Mouse (Mus musculus) v-Abl transformed pro-B cells (cell line): Measurements from ENCODE around the gene Creb5.

ENCODE experiments used
- in situ Hi-C, 2 experiments: fragments of 400-800 bp; cut with MboI; formaldehyde crosslinking; loops; one replicate each; pipeline ENCODE4 v1.15.1; 2025; ENCODE audit not compliant: unreplicated experiment in 2 of 2

Gene Creb5

DNA sequence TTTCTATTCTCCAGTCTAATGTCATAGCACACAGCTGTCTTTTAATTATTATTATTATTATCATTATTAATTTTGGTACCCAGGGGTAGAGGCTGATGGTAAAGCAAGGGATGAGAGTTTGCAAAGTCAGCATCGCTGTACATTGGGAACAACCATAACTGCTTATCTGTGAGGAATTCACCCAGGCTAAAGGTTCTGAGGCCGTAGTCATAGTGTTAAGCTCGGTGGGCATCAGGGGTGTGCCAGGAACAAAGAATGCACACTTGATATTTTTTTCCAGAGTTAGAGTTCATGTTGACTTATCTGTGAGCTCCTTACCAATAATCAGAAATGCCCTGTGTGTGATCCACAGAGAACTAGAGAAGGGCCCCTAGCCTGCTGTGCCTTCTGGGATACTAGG lies 288.8 kb downstream of the Creb5 start:
- in situ Hi-C loops: loop anchor here in 1 of 2 experiments (25.0 kb wide), 3 partner anchors 989 to 1461 kb away; partner anchors contain the start of genes Gars and Znrf2

DNA sequence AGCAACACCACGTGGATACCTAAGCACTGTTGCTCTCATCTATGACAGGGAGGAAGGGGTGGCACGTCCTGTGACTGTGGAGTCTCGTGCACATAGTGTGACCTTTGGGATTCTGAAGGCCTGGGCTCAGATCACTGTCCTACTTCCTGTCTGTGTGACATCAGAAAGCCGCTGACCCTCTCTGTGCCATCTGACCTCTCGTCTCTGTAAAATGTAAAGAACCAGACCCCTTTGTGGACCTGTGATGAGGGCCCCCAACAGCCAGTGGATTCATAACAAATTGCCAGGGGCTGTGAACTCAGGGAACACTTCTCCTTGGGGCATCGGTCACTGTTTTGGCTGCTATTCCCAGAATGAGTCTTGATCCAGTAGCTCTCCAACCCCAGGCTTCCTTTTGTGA lies 289.8 kb downstream of the Creb5 start:
- in situ Hi-C loops: loop anchor here in 1 of 2 experiments (25.0 kb wide), 3 partner anchors 990 to 1460 kb away; partner anchors contain the start of genes Gars and Znrf2

DNA sequence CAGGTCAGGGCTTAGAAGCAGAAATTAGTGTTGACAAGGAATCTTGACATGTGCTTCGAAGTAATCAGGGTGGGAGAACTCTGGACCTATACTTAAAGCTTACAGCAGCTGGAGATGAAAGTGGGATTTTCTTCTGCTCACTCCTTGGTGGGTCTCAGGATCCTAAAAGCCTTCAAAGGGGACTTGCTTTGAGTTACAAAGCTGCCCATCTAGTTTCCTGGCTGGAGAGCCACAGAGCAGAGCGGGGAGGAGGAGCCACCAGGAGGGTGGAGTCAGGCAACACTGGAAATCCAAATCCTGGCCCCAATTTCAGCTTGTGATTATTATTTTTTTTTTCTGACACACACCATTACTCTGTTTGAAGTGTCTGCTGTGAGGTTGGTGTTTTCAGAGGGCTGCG lies 290.7 kb downstream of the Creb5 start:
- in situ Hi-C loops: loop anchor here in 1 of 2 experiments (25.0 kb wide), 3 partner anchors 990 to 1460 kb away; partner anchors contain the start of genes Gars and Znrf2

DNA sequence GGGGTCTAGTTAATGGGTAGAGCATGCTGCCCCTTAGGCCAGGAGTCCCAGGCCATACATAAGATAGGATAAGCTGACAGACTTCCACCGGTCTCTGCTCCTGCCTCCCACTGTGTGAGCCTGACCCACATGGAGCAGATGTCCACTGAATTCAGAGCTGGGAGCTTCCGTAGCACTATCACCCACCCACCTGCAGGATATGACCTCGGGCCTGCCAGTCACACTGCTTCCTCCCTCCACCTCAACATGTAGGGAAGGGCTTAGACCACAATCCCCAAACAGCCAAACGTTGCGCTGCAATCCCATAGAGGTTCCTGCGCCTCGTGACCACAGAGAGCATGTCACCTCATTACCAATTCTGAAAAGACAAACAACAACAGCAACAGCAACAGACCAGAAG lies 293.3 kb downstream of the Creb5 start:
- in situ Hi-C loops: loop anchor here in 1 of 2 experiments (25.0 kb wide), 3 partner anchors 993 to 1457 kb away; partner anchors contain the start of genes Gars and Znrf2

GRCm38 (mm10) chr6:53583234-53583875 lies 296.3 kb downstream of the Creb5 start:
- in situ Hi-C loops: loop anchor here in 1 of 2 experiments (25.0 kb wide), 3 partner anchors 996 to 1454 kb away; partner anchors contain the start of genes Gars and Znrf2

GRCm38 (mm10) chr6:53584718-53585405 lies 297.8 kb downstream of the Creb5 start:
- in situ Hi-C loops: loop anchor here in 1 of 2 experiments (25.0 kb wide), 3 partner anchors 998 to 1452 kb away; partner anchors contain the start of genes Gars and Znrf2

DNA sequence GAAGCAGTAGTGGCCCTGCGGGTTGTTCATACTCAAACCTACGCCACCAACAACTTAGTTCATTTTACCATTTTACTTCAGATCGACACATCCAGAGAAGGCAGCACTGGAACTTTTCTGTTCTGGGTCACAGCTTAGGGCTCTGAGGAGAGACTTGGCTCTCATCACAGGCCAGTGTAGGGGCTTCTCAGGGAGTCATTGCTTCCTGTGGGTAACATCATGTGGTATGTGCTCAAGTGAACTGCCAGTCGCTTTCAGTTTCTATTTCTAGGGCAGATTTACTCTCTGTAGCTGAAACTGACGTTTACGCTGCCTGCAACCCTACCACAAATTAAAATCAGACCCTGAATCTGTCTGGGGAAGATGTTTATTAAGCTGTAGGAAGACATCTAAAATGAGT lies 302.7 kb downstream of the Creb5 start:
- in situ Hi-C loops: loop anchor here in 1 of 2 experiments (5.0 to 25.0 kb wide), 4 partner anchors 42 to 1448 kb away; partner anchors contain the start of genes Gars and Znrf2

GRCm38 (mm10) chr6:53592230-53592629 lies 305.2 kb downstream of the Creb5 start:
- in situ Hi-C loops: loop anchor here in 1 of 2 experiments (5.0 to 25.0 kb wide), 4 partner anchors 45 to 1445 kb away; partner anchors contain the start of genes Gars and Znrf2

DNA sequence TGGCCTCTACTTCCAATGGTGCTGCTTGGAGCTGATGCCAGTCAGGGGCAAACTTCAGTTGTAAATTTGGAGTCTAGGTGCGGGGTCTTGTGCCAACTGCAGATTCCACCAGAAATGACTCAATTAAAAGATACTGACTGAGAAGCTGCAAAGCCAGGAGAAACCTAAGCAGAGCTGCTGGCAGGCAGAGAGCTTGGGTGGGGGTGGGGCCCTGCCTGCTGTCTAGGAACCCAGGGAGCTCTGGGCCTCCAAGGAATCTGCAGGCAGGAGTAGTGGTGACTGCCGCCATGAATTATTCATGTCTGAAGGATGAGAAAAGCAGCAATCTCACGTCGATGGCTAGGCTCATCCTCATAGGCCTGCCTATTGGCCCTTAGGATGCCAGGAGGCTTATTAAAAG lies 306.5 kb downstream of the Creb5 start:
- in situ Hi-C loops: loop anchor here in 1 of 2 experiments (5.0 to 25.0 kb wide), 4 partner anchors 46 to 1444 kb away; partner anchors contain the start of genes Gars and Znrf2

GRCm38 (mm10) chr6:53594316-53594715 lies 307.2 kb downstream of the Creb5 start:
- in situ Hi-C loops: loop anchor here in 1 of 2 experiments (5.0 to 25.0 kb wide), 4 partner anchors 47 to 1443 kb away; partner anchors contain the start of genes Gars and Znrf2

- in situ Hi-C loops: loop anchor here in 1 of 2 experiments (25.0 kb wide), 3 partner anchors 1009 to 1441 kb away; partner anchors contain the start of genes Gars and Znrf2
These were observed 309.3 kb downstream of the Creb5 start for GRCm38 (mm10) chr6:53596402-53596801.

GRCm38 (mm10) chr6:53603041-53603440 lies 316.0 kb downstream of the Creb5 start:
- in situ Hi-C loops: no loop called here

DNA sequence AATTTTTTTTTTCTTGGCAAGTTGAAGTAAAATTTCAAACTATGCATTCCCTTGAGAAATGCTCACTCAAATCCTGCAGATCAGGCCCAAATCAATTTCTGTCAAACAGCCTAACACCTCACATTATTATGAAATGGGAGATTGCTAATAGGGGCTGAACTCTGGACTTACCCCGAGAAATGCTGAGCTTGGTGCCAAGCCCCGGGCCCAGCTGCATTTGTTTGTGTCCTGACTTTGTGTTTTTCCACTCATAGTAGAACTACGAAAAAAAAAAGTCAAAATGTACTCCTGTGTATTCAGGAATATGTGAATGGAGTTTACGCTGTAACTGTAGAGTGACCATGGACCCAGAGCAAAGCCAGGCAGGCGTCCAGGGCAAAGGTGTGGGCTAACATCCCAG lies 316.6 kb downstream of the Creb5 start:
- in situ Hi-C loops: no loop called here

DNA sequence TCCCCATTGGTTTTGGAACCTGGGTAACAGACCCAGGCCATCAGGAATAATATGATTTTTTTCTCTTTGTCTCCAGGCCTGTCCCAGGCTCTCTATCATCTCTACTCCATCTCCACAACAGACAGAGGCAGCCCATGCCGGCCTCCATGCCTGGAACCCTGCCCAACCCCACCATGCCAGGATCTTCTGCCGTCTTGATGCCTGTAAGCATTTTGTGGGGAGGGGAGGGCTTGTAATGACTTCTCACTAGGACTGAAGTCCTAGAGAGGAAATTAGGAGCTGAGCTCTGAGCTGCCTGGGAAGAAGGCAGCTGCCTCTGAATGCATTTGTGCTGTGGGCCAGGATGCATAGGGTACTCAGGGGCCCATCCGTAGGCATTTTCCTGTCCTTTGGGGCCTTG lies 317.3 kb downstream of the Creb5 start:
- in situ Hi-C loops: no loop called here

- in situ Hi-C loops: no loop called here
These were observed 318.1 kb downstream of the Creb5 start for GRCm38 (mm10) chr6:53605184-53605583.

- in situ Hi-C loops: no loop called here
These were observed 324.4 kb downstream of the Creb5 start for GRCm38 (mm10) chr6:53611451-53611945.

DNA sequence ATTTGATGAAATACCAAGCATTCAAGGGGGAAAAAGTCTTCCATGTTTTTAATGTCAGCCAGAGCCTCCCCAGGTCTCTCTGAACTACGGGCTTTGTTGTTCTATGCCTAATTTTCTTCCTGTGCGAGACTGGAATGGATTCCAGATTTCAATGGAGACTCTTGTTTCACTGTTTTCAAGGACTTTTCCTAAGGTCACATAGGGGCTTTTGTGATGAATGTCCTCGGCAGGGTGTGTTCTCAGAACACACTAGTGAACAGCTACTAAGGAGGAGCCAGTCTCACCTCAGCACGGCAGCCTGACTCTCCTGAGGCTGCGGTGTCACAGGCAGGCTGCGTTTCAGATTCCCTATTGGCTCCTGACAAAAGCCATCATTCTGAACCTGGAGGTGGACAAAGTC lies 325.6 kb downstream of the Creb5 start:
- in situ Hi-C loops: no loop called here

- in situ Hi-C loops: no loop called here
These were observed 328.6 kb downstream of the Creb5 start for GRCm38 (mm10) chr6:53615440-53616211.

- in situ Hi-C loops: no loop called here
These were observed 331.1 kb downstream of the Creb5 start for GRCm38 (mm10) chr6:53618164-53618563.

DNA sequence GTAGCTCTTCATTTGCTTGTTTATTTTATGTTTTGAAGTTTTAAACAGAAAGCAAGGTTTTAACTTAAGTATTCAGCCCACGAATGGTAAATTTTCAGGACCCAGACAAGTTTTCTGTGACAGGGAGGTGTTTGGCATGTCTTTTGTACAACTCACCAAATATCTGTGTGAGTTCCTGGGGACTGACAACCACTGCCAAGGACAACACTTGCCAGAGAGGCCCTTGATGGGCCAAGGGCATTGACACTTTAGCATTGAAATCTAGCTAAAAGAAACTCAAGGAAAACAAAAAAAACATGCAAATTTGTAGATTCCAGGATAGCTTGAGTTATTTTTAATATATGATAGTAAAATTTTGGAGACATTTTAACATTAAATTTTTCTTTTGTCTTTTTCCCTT lies 332.6 kb downstream of the Creb5 start:
- in situ Hi-C loops: no loop called here
